Mouse (Mus musculus): ENCODE measurements around the gene Ttf1. TPM values are rescaled to one million over a fixed set of nuclear protein-coding genes. Genes with fewer than 3 reads are reported as not detected.
"Not testable (repeated sequence)": the region's sequence is repeated elsewhere in the genome, so short reads cannot be mapped to it uniquely, and the experiment has no call there.

Ttf1 gene
- total and polyA plus RNA-seq, 3 experiments: 13.5 to 15.6 TPM; not detected in 1

GRCm38 (mm10) chr2:29081965-29082364, 21.9 kb downstream of the Ttf1 start:
- no peak for DNase-seq (ENCODE audit: low read depth, low spot score)
- Histone ChIP-seq H3K36me3 (ENCODE audit: control insufficient read depth in 1 of 2, insufficient read depth in 2 of 2, low read length in 2 of 2) (peaks cover 0 to 15% of the 10 kb centered on the region in 2 experiments; a peak in 2 of 4 replicates), H3K4me1 (ENCODE audit: control insufficient read depth in 1 of 2, insufficient read depth in 2 of 2, low read length in 2 of 2) (no peaks in the 10 kb centered on the region), H3K27me3 (ENCODE audit: control insufficient read depth in 1 of 2, insufficient read depth in 2 of 2, low read length in 2 of 2) (no peaks in the 10 kb centered on the region), H3K27ac (ENCODE audit: control insufficient read depth, low read depth, low read length) (no peak overlapping the region), H3K9ac (ENCODE audit: control insufficient read depth, low read depth, low read length, poor library complexity, severe bottlenecking) (no peak overlapping the region), H3K9me3 (replicated peaks; ENCODE audit: insufficient read depth, low read length) (no peaks in the 10 kb centered on the region), H3K4me3 (ENCODE audit: control insufficient read depth in 1 of 2, insufficient read depth in 1 of 2, low read depth in 2 of 2, low read length in 2 of 2) (no peak overlapping the region), H3K79me2 (ENCODE audit: control insufficient read depth, insufficient read depth, low read length, poor library complexity) (no peaks in the 10 kb centered on the region)
- TF ChIP-seq POLR2AphosphoS2 (IDR thresholded peaks at IDR 0.05; ENCODE audit: low read length) (no peak), SIN3A (IDR thresholded peaks at IDR 0.05; ENCODE audit: low read length) (no peak), KAT2A (conservative IDR thresholded peaks at IDR 0.05; ENCODE audit: low read depth, low read length) (no peak), CHD2 (IDR thresholded peaks at IDR 0.05; ENCODE audit: low read length) (no peak), MXI1 (IDR thresholded peaks at IDR 0.05; ENCODE audit: low read depth, low read length) (no peak), USF1 (IDR thresholded peaks at IDR 0.05; ENCODE audit: low read depth, low read length) (no peak), GABPA (IDR thresholded peaks at IDR 0.05; ENCODE audit: low read depth, low read length) (no peak), HCFC1 (IDR thresholded peaks at IDR 0.05; ENCODE audit: low read depth, low read length) (no peak), MYC (IDR thresholded peaks at IDR 0.05; ENCODE audit: low read depth, low read length) (no peak), EP300 (IDR thresholded peaks at IDR 0.05; ENCODE audit: low read depth in 1 of 2, low read length in 2 of 2) (no peak), MAX (IDR thresholded peaks at IDR 0.05; ENCODE audit: low read length) (no peak)

GRCm38 (mm10) chr2:29086026-29086425, 26.0 kb downstream of the Ttf1 start:
- H3K4me3 ChIP-seq (ENCODE audit: control insufficient read depth in 1 of 2, insufficient read depth in 1 of 2, low read depth in 2 of 2, low read length in 2 of 2): no peak overlapping the region
- H3K4me1 ChIP-seq (ENCODE audit: control insufficient read depth in 1 of 2, insufficient read depth in 2 of 2, low read length in 2 of 2): no peaks in the 10 kb centered on the region
- H3K27me3 ChIP-seq (ENCODE audit: control insufficient read depth in 1 of 2, insufficient read depth in 2 of 2, low read length in 2 of 2): no peaks in the 10 kb centered on the region
- no peak overlapping the region for H3K9ac ChIP-seq (ENCODE audit: control insufficient read depth, low read depth, low read length, poor library complexity, severe bottlenecking)
- no peak overlapping the region for H3K27ac ChIP-seq (ENCODE audit: control insufficient read depth, low read depth, low read length)
- peaks cover 0 to 6% of the 10 kb centered on the region in 2 experiments; a peak in 2 of 4 replicates for H3K36me3 ChIP-seq (ENCODE audit: control insufficient read depth in 1 of 2, insufficient read depth in 2 of 2, low read length in 2 of 2)
- no peaks in the 10 kb centered on the region for H3K9me3 ChIP-seq (replicated peaks; ENCODE audit: insufficient read depth, low read length)
- H3K79me2 ChIP-seq (ENCODE audit: control insufficient read depth, insufficient read depth, low read length, poor library complexity): no peaks in the 10 kb centered on the region
- DNase-seq (ENCODE audit: low read depth, low spot score): no peak
- TF ChIP-seq POLR2AphosphoS5 (IDR thresholded peaks at IDR 0.05; ENCODE audit: borderline replicate concordance, low read depth, low read length) (no peak), USF2 (IDR thresholded peaks at IDR 0.05; ENCODE audit: borderline replicate concordance in 1 of 2, insufficient read depth in 1 of 2, low read depth in 1 of 2, low read length in 2 of 2) (no peak), MXI1 (IDR thresholded peaks at IDR 0.05; ENCODE audit: low read depth, low read length) (no peak), SIN3A (IDR thresholded peaks at IDR 0.05; ENCODE audit: low read length) (no peak), RCOR1 (IDR thresholded peaks at IDR 0.05; ENCODE audit: low read depth, low read length) (no peak), POLR2AphosphoS2 (IDR thresholded peaks at IDR 0.05; ENCODE audit: low read length) (no peak), JUND (IDR thresholded peaks at IDR 0.05; ENCODE audit: low read depth, low read length) (no peak), TAL1 (IDR thresholded peaks at IDR 0.05; ENCODE audit: low read length) (no peak), ETS1 (IDR thresholded peaks at IDR 0.05; ENCODE audit: low read depth, low read length) (no peak), ZC3H11A (IDR thresholded peaks at IDR 0.05; ENCODE audit: low read depth, low read length) (no peak), NELFE (IDR thresholded peaks at IDR 0.05; ENCODE audit: low read depth, low read length) (no peak), MEF2A (IDR thresholded peaks at IDR 0.05; ENCODE audit: extremely low read depth, insufficient replicate concordance, low read depth, low read length, poor library complexity, severe bottlenecking) (no peak), GABPA (IDR thresholded peaks at IDR 0.05; ENCODE audit: low read depth, low read length) (no peak), ZMIZ1 (IDR thresholded peaks at IDR 0.05; ENCODE audit: low read depth, low read length) (no peak), E2F4 (IDR thresholded peaks at IDR 0.05; ENCODE audit: borderline replicate concordance, low read depth, low read length) (no peak)

- H3K4me3 ChIP-seq (ENCODE audit: control insufficient read depth in 1 of 2, insufficient read depth in 1 of 2, low read depth in 2 of 2, low read length in 2 of 2); H3K4me1 ChIP-seq (ENCODE audit: control insufficient read depth in 1 of 2, insufficient read depth in 2 of 2, low read length in 2 of 2); H3K36me3 ChIP-seq (ENCODE audit: control insufficient read depth in 1 of 2, insufficient read depth in 2 of 2, low read length in 2 of 2); H3K27me3 ChIP-seq (ENCODE audit: control insufficient read depth in 1 of 2, insufficient read depth in 2 of 2, low read length in 2 of 2); H3K79me2 ChIP-seq (ENCODE audit: control insufficient read depth, insufficient read depth, low read length, poor library complexity); DNase-seq (ENCODE audit: low read depth, low spot score); H3K9ac ChIP-seq (ENCODE audit: control insufficient read depth, low read depth, low read length, poor library complexity, severe bottlenecking); H3K27ac ChIP-seq (ENCODE audit: control insufficient read depth, low read depth, low read length); H3K9me3 ChIP-seq (replicated peaks; ENCODE audit: insufficient read depth, low read length): not testable (repeated sequence)
Observed at GRCm38 (mm10) chr2:29089276-29089675, 29.2 kb downstream of the Ttf1 start.

Measured in MEL (cell line).